Mouse (Mus musculus) ZHBTc4 (cell line): ENCODE results near the gene Hist1h1c.
"Not testable (repeated sequence)": the region's sequence is repeated elsewhere in the genome, so short reads cannot be mapped to it uniquely, and the experiment has no call there.

Source experiments
- DNase-seq: peaks from one replicate; pipeline ENCODE4 v3.0.0-alpha.2; 2011; ENCODE audit warnings: low read depth, low spot score

Hist1h1c gene

DNA sequence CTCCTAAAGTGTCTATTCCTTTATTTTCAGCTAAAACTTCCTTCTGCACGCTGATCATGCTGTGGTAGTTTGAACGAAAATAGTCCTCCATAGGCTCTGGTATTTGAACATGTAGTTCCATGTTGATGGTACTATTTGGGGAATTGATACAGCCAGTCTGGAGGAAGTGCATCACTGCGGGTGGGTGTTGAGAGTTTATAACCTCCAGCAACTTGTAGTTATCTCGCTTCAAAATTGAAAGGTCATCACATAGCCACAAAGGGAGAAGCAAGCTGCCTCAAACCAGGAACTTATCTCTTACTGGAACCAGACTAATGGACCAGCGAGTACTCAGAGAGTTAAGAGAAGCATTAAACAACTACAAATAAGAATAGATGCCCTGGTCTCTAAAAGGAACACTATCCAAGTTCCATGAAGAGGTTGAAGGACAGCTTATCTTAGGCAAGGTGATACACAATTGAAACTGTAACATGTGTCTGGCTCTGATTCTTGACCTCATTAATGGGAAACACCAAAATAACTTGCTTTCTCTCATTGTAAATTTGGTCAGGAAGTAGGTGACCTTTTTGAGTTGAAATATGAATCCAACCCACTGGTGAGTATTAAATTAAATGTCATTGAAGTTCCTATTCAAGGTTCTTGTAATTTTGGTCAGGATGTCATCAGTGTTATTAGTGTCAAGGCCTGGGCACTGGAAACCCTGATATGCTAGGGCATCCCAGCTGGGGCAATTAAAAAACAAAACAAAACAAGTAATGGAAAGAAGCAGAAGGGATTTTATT is 22.2 kb upstream of the Hist1h1c start:
- DNase-seq = no peak

DNA sequence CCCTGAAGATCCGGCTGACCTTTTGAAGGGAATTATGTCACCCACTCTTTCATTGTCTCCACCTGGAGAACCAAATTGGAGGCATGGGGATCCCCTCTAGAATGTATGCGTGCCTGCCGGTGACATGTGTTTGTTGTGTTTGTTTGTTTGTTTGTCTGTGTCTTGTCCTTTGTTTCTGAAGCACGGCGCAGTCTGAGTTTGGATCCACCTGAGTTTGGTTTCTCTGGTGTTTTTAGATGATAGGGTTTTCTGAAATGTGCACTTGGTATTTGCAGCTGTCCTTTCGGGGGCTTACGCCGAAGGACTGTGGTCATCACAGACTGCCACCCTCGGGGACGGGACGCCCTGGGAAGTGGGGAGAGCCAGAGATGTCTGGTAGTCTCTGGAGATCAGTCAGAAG is 21.4 kb upstream of the Hist1h1c start:
- no peak for DNase-seq

DNA sequence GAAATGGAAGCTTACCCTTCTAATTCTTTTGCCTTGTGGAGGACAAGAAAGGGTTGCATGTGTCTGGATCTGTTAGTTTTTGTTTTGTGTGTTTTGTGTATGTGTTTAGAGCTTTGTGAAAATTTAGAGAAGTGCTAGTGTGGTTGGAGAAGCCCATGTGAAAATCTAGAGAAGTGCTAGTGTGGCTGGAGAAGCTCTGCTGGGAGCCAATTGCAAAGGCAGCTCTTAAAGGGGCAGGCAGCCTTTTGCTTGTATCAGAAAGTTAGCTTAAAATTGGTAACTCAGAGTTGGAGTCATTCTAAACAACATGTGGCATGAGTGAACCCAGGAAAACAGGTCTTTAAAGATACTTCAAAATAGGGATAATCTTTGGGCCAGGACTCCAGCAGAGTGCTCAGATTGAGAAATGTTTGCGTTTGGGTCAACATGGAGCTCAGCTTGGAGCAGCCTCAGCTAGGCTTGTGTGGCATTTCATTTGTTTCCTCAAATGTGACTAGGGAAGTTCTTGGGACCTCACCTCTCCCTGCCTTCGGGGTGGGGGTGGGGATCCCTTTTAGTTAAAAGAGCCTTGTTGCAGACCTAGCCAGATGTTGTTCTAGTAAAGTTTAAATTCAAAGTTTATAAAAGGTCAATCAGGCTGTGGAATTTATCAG is 20.9 kb upstream of the Hist1h1c start:
- DNase-seq = not testable (repeated sequence)

DNA sequence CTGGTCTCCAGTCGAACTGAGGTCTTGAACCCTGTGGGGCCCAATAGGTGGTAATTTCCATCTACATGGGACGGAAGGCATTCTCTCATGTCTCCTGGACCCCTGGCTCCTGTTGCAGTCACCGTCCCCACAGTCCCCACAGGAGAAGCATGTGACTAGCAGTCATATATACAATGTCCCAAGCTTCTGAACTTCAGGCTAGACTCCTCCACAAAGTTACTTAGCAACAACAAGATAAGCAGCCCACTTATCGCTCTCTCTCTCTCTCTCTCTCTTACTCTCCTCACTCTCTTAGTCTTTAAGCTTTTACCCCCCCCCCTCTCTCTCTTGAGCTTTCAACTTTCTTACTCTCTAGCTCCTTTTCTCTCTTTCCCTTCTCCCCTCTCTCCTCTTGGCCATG is 14.4 kb upstream of the Hist1h1c start:
- DNase-seq = no peak

DNA sequence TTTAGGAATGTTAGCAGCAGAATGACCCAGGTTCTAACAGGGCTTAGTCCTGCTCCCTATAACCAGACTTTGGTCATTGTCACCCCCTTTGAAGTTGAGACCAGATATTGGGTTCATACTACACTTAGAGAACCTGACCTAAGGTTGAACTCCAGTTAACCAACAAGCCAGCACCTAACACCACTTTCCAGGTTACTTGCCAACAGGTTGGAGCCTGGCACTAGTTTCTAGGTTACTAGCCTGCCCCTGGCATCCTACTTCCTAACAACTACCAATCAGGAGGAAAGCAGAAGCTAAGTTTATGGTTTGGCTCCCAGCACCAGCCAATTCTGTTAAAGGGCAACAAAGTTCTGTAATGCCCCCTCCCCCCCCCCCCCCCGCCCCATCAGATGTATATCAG is 13.4 kb upstream of the Hist1h1c start:
- no peak for DNase-seq

DNA sequence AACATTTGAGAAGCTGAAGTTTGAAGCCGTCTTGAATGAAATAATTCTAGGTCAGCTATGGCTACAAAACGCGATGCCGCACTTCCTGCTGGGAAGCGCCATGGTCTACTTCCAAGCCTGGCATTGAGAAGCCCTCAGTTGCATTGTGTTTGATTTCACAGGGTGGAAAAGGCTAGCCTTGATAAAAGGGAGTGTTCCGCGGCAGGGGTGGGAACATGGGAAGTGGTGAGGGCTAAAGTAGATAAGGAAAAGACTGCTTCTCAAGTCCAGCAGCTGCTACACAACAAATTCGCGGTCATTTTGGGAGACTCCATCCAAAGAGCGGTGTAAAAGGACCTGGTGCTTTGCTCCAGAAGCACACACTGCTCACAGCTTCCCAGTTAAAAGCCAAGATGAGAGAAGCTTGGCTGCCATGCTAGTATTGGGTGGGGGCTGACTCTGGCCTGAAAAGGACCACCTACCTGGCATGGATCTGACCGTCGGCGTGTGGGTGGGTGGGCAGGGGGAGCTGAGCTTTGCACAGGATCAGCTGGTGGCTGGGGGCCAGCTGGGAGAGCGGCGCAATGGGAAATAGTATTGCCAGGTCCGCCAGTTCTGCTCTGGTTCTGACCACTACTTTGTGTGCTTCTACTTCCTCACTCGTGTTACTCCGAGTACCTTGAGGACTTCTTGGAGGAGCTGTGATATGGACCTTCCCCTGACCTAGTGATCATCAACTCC is 10.0 kb upstream of the Hist1h1c start:
- no peak for DNase-seq

DNA sequence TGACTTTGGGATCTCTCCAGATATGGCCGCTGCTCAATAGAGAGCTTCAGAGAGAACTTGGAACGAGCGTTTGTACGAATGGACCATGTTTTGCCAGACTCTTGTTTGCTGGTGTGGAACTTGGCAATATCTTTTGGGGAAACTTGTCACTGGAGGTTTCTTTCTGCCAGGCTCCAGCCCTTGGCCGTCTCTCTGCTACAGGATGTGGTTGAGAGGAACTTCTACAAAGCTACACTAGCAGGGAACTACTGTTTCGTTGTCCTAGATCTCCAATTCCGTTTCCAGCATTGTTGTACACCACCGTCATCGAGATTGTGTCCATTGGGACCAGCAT is 9.4 kb upstream of the Hist1h1c start:
- DNase-seq = no peak

DNA sequence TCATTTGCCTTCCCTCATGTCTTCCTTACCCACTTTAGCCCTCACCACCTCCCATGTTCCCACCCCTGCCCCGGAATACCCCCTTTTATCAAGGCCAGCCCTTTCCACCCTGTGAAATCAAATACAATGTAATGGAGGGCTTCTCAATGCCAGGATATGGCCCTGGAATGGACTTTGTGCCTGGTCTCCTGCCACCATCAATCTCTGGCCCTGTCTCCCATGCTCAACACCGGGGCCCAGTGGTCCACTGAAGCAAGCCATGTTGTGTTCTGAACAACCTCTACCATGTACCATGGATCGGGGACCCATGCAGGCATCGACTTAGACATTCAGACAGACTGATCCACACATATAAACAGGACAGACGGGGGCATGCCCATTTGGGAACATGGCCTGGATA is 8.9 kb upstream of the Hist1h1c start:
- no peak for DNase-seq

DNA sequence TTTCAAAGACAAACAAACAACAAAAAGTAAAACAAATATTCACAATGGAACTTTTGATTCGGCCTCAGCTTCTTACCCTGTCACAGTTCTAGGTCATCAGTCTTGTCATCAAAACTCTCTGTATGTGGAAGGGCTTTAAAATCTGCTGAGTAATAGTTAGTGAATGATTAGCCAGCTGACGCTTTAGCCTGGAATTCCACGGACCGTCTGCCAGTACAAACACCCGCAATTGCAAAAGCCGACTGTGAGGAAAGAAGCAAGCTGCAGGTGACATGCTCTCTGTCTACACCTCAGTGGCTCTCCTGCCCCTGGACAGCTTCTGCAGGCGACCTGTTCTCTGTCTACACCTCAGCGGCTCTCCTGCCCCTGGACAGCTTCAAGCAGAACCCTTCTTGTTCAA is 8.1 kb upstream of the Hist1h1c start:
- no peak for DNase-seq

DNA sequence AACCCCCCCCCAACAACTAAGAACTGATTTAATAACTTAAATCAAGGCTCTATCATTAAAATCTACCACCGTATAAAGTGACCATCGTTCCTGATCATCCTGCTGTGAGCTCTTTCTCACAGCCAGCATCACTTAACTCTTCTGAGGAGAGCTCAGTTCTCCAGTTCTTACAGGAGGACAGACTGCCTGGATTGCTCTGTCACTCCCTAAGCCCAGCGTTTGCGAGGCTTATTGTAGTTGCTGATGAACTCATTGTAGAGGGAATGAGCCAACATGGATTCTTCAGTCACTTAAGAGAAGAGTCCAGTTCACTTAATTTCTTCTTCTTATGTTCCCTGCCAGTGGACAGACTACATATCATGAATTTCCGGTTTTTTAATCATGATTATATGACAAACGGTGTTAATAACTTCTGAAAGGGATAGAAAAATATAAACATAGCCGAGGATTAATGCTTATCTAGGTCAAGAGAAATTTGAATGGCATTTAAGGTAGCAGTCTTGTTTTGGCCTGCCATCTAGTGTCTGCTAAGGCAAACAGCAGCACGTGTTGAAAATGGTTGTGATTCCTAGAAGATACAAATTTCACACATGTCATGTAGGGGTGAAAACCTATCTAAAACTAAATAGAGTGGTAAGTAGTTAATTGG is 6.3 kb upstream of the Hist1h1c start:
- DNase-seq = no peak

DNA sequence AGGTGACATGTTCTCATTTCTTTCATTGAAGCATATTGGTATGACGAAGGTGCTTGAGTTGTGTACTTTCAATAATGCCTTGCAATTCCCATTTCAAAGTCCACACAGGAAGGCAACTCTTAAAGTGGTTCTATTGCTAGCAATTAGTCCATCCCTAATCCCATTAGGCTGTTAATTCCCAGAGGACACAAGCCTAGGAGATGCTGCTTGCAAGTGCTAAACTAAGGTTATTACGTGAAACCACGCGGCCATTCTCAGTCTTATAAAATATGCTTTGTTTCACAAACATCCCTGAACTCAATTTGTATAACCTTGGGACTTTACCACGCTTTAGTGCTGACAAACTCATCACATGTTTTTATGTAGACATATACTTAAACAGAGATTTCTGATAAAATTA is 1.5 kb upstream of the Hist1h1c start:
- DNase-seq = no peak

DNA sequence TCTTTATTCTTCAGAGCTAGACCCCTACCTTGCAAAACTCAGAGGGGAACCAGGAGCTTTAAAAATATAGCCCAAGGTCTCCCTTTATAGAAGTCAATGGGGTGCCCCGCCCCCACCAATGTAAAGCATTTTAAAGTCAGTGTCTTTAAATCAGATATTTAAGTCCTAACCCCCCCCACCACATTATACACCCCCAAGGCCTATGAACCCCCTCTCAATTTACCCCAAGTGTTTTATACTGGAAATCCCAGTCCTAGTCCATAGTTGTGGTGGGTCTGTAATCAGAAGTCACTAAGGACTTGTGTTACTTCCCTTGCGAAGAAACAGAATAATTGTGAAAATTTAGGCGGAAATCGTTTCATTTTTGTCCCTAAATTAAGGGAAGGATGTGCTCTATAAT is 567 bp upstream of the Hist1h1c start:
- no peak for DNase-seq

DNA sequence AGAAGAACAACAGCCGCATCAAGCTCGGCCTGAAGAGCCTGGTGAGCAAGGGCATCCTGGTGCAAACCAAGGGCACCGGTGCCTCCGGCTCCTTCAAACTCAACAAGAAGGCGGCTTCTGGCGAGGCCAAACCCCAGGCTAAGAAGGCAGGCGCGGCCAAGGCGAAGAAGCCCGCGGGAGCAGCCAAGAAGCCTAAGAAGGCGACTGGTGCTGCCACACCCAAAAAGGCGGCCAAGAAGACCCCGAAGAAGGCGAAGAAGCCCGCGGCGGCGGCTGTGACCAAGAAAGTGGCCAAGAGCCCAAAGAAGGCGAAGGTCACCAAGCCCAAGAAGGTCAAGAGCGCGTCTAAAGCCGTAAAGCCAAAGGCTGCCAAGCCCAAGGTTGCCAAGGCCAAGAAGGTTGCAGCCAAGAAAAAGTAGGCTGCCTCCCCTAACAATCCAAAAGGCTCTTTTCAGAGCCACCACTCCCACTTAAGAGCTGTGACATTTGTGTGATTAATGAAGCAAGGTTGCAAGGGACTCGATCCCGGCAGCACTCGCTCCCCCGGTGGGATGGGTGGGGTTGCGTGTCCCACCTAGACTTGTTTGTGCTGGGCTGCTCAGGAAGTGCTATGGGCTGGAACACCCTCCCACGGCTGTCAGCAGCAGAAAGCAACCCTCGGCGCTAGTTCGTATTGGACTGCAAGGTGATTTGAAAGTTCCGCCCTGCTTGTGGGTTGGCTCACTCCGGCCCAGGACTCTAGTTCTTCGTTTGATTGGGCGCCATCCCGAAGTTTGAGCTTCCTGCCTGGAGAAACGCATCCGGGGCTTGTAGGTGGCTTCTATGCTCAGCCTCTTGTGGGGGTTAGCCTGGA is 687 bp downstream of the Hist1h1c start:
- peak; percentile 99 for DNase-seq

DNA sequence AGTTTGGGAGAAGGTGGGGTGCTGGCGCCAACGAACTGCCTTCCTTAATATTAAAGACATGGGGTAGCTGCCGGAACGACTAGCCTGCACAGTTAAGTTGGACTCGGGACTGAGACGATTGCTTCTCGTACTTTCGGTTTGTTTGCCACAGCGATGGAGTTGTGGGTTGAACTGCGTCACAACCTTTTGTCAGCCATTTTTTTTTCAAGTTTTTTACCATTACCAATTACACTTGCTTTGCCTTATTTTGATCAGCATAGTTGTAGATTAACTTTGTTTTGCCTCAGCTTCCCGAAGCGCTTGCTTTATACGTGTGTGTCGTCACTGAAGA is 1.3 kb downstream of the Hist1h1c start:
- DNase-seq = no peak

DNA sequence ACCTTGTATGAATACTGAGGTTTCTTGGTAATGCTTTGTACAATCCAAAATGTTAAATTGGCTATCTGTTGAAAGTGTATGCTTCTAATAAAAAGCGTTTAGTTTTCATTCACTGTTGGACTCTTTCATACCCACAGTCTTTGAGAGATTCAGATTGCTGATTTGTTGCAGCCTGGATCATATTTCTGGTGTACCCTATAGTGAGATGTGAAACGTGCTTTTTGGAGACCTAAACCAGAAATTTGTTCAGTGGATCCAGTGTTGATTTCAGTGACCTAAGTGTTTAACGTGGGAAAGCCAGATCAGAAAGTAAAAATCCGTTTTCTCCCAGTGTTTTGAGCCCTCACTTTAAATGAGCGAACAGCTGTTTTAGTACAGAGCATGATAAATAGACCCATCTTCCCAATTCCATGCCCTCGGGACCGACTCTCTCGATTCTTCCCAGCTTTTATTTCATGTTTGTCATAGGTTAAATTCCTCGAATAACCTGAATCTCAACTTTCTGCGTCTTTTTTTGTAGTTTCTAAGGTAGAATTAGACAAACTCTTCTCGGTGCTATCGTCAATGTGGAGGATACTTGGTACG is 1.7 kb downstream of the Hist1h1c start:
- DNase-seq = peak; percentile 32

DNA sequence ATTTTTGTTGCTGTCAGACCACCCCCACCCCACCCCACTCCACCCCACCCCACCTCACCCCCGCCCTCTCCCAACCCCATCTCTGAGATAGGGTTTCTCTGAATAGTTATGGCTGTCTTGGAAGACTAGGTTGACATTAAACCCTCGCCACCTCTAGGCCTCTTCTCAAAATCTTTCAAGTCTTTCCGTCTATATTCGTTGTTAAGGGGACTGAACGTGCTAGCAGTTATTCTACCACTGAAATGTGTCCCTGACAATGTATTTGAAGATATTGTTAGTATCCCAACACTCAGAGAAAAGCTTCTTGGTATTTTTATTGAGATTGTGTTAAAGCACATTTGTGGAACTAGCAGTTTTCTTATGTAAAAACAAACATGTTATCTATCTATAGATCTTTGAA is 2.3 kb downstream of the Hist1h1c start:
- DNase-seq = peak; percentile 27

DNA sequence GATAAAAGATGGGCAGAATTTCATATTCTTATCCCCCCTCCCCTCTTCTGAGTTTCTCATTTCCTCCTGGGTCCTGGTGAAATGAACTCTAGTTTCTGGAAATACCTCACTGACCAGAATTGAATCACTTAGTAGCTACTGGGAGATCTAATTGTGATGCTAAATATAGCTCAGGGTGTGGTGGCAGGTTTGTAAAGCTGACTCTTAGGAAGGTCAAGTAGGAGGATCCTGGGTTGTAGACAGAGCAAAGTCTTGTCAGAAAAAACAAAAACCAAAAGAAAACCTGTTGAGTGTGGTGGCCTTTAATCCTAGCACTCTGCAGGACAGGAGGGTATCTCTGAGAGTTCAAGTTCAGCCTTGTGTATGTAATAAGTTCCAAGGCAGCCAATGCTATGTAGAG is 3.4 kb downstream of the Hist1h1c start:
- peak; percentile 92 for DNase-seq

DNA sequence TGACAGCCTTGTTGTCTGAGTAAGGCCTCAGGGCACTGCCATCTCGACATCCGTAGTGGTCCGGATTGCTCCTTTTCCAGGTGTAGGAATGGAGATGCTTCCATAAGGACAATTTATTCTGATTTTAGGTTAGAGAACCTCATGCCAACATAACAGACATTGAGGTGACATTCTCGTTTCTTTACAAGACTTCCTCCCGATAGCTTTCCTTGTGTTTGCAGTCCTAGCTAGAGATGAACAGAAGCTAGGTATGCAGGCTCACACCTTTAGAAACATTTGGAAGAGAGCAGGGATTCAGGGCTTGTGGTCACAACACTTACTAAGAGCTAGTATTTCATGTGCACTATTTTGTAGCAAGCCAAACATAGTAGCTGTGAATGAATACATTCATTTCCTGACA is 4.6 kb downstream of the Hist1h1c start:
- DNase-seq = peak; percentile 45

DNA sequence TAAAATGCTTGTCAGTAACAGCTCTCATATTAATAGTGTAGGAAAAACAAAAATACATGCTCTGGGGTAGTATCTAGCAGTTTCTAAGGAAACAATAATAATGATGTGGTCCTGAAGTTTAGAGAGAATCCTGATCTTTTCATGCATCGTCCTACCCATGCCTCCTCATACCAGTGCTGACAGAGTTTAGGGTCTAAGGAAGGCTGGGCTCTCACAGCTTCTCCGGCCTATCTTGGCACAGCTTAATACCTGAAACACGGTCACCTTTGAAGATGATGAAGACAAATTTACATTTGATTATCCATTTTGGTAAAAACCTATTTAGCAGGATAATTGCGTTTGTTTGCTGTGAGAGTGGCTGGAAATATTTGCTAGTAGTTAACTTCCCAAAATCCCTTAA is 5.4 kb downstream of the Hist1h1c start:
- peak; percentile 62 for DNase-seq

DNA sequence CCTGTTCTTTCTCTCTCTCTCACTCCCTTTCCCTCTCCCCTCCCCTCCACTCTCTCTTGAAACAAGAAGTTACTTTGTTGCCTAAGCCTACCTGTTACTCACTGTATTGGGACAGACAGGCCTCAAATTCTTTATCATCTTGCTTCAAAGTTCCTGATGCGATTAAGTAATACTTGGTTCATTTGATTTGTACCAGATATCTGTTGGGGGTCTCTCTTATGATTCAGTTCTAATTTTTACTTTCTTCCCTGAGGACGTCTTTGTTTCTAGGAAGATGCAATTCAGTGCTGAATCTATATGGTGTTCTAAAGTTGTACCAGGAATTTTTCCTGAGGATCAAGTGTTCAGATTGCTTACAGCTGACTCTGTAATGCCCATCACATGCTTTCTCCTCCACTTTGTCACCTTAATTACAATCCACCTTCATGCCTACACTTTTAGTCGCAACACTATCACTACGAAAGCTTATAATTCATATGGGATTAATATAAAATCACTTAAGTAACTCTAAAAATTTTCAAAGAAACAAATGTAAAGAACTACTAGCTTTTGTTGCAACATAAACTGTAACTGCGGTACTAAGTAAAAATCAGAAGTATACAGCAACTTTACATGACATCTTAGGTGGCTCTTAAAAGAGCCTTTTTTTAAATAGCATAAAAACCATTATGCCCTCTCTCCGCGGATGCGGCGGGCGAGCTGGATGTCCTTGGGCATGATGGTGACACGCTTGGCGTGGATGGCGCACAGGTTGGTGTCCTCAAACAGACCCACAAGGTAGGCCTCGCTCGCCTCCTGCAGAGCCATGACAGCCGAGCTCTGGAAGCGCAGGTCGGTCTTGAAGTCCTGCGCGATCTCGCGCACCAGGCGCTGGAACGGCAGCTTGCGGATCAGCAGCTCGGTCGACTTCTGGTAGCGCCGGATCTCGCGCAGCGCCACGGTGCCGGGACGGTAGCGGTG is 6.1 kb downstream of the Hist1h1c start:
- peak; percentile 65 for DNase-seq
